Mouse (Mus musculus): ENCODE measurements around the gene Olfr589. TPM values are rescaled to one million over a fixed set of nuclear protein-coding genes. Genes with fewer than 3 reads are reported as not detected.
"Not testable (repeated sequence)": the region's sequence is repeated elsewhere in the genome, so short reads cannot be mapped to it uniquely, and the experiment has no call there.

Olfr589 gene
- polyA plus RNA-seq (2016; fragmentation: Nextera tagmentation; extraction: Ambion mirVana) = not detected in 2 replicates

DNA sequence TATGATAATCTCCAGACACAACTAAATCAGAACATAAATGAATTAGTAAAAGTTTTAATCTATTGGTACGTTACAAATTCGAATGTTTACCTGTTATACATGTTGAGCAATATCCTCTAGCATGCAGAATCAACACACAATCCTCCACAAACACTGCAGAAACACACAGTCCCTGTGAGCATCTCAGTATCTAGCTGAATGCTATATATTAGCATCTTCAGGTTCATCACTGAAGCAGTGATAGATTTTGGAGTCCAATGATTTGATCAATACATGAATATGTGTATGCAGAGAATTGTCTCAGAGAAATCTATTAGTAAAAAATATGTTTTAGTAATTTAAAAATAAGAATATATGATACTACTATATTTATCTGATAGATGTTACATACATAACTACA, at the start of gene Olfr589:
Gene Olfr589 (minus strand): TSS at position 101 of the 400 bp plus-strand sequence.
- Histone ChIP-seq H3K9me3 (replicated peaks) (no peaks in the 10 kb centered on the region), H3K9ac (no peak within 1 kb of the TSS), H3K4me3 (no peak within 1 kb of the TSS), H3K4me1 (replicated peaks) (no peaks in the 10 kb centered on the region), H3K4me2 (no peak within 1 kb of the TSS), H3K27me3 (replicated peaks) (no peaks in the 10 kb centered on the region), H3K36me3 (no peaks in the 10 kb centered on the region), H3K27ac (ENCODE audit: poor library complexity, severe bottlenecking) (no peak within 1 kb of the TSS)
- 47% methylated on average over 2 of the region's 2 CpGs for WGBS
- no peak for ATAC-seq (ENCODE audit: insufficient number of reproducible peaks, low FRiP score)

DNA sequence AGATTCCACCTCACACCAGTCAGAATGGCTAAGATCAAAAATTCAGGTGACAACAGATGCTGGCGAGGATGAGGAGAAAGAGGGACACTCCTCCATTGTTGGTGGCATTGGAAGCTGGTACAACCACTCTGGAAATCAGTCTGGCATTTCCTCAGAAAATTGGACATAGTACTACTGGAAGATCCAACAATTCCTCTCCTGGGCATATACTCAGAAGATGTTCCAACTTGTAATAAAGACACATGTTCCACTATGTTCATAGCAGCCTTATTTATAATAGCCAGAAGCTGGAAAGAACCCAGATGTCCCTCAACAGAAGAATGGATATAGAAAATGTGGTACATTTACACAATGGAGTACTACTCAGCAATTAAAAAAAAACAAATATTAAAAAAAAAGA, 28.3 kb upstream of the Olfr589 start, which contains the start of gene Olfr592:
Gene Olfr592 (plus strand): TSS at position 301 of the 400 bp plus-strand sequence.
- H3K27me3 ChIP-seq (replicated peaks); H3K4me2 ChIP-seq; H3K36me3 ChIP-seq; H3K9ac ChIP-seq; H3K9me3 ChIP-seq (replicated peaks); H3K27ac ChIP-seq (ENCODE audit: poor library complexity, severe bottlenecking); H3K4me3 ChIP-seq; H3K4me1 ChIP-seq (replicated peaks); ATAC-seq (ENCODE audit: insufficient number of reproducible peaks, low FRiP score): not testable (repeated sequence)
- 52% methylated on average over 1 of the region's 1 CpGs for whole genome bisulfite sequencing

GRCm38 (mm10) chr7:103178240-103178639, 22.1 kb upstream of the Olfr589 start, which contains the start of gene Olfr591:
Gene Olfr591 (minus strand): TSS chr7:103178340.
- no peaks in the 10 kb centered on the region for H3K4me1 ChIP-seq (replicated peaks)
- H3K4me2 ChIP-seq = no peak within 1 kb of the TSS
- H3K36me3 ChIP-seq = no peaks in the 10 kb centered on the region
- H3K9ac ChIP-seq = no peak within 1 kb of the TSS
- no peak for ATAC-seq (ENCODE audit: insufficient number of reproducible peaks, low FRiP score)
- no peak within 1 kb of the TSS for H3K4me3 ChIP-seq
- WGBS = 74% methylated on average over 1 of the region's 1 CpGs
- no peak within 1 kb of the TSS for H3K27ac ChIP-seq (ENCODE audit: poor library complexity, severe bottlenecking)
- no peaks in the 10 kb centered on the region for H3K27me3 ChIP-seq (replicated peaks)
- H3K9me3 ChIP-seq (replicated peaks) = 0 out of 2 replicates have a peak, but pooled peaks cover 5% of the 10 kb centered on the region

DNA sequence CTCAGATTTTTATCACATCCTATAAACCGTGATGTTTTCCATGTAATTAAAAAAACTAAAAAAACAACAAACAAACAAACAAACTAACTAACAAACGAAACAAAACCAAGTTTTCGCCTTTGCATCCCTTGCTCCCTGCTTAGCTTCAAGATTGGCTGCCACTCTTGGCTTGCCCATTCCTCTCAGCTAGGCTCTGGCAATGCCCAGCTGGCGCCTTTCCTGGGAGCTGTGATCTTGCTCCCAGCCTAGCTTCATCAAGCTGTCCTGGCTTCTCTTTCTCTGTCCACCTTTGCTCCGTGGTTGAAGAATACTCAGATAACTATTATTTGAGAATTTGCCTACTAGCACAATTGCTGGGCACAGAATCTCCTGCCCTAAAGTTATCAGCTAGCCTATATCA, 13.5 kb upstream of the Olfr589 start:
- H3K36me3 ChIP-seq = no peaks in the 10 kb centered on the region
- H3K27ac ChIP-seq (ENCODE audit: poor library complexity, severe bottlenecking) = no peak overlapping the region
- H3K9me3 ChIP-seq (replicated peaks) = no peaks in the 10 kb centered on the region
- no peak for ATAC-seq (ENCODE audit: insufficient number of reproducible peaks, low FRiP score)
- H3K4me1 ChIP-seq (replicated peaks) = no peaks in the 10 kb centered on the region
- no peak overlapping the region for H3K4me3 ChIP-seq
- no peaks in the 10 kb centered on the region for H3K27me3 ChIP-seq (replicated peaks)
- H3K9ac ChIP-seq = no peak overlapping the region
- H3K4me2 ChIP-seq = no peak overlapping the region
- WGBS = 82% methylated on average over 5 of the region's 5 CpGs

- Histone ChIP-seq H3K4me2 (no peak within 1 kb of the TSS), H3K36me3 (no peaks in the 10 kb centered on the region), H3K27ac (ENCODE audit: poor library complexity, severe bottlenecking) (no peak within 1 kb of the TSS), H3K4me1 (replicated peaks) (no peaks in the 10 kb centered on the region), H3K9ac (no peak within 1 kb of the TSS), H3K4me3 (no peak within 1 kb of the TSS), H3K9me3 (replicated peaks) (no peaks in the 10 kb centered on the region), H3K27me3 (replicated peaks) (no peaks in the 10 kb centered on the region)
- ATAC-seq (ENCODE audit: insufficient number of reproducible peaks, low FRiP score) = no peak
- 72% methylated on average over 1 of the region's 1 CpGs for WGBS
These were observed 15.6 kb downstream of the Olfr589 start, which contains the start of gene Olfr588-ps1 for GRCm38 (mm10) chr7:103140579-103140978. Gene Olfr588-ps1 (plus strand): TSS chr7:103140879.

- Histone ChIP-seq H3K4me2 (no peak within 1 kb of the TSS), H3K36me3 (no peaks in the 10 kb centered on the region), H3K9me3 (replicated peaks) (no peaks in the 10 kb centered on the region), H3K4me1 (replicated peaks) (no peaks in the 10 kb centered on the region), H3K4me3 (no peak within 1 kb of the TSS), H3K27ac (ENCODE audit: poor library complexity, severe bottlenecking) (no peak within 1 kb of the TSS), H3K9ac (no peak within 1 kb of the TSS), H3K27me3 (replicated peaks) (no peaks in the 10 kb centered on the region)
- WGBS = 86% methylated on average over 3 of the region's 3 CpGs
- no peak for ATAC-seq (ENCODE audit: insufficient number of reproducible peaks, low FRiP score)
These were observed 30.6 kb downstream of the Olfr589 start, which contains the start of gene Olfr586 for GRCm38 (mm10) chr7:103125538-103125937. Gene Olfr586 (minus strand): TSS chr7:103125638.

DNA sequence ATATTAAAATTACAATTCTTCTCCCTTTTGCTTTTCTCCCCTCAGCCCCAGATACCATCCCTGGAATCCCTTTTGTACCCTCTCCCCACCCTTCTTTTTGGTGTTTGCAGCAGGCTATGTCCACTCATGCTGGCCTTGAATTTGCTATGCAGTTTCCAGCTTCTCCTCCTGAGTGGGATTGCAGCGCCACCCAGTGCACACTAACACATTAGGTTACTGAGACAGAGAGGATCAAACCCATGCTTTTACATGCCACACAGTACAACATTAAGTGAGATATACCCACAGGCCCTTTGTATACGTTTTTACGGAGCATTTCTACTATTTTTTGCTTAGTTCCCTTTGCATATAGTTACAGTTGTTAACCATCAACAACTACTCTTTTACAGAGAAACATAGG, 36.8 kb downstream of the Olfr589 start:
- no peaks in the 10 kb centered on the region for H3K9me3 ChIP-seq (replicated peaks)
- no peak overlapping the region for H3K4me2 ChIP-seq
- H3K9ac ChIP-seq = no peak overlapping the region
- 36% methylated on average over 3 of the region's 3 CpGs for WGBS
- H3K27ac ChIP-seq (ENCODE audit: poor library complexity, severe bottlenecking) = no peak overlapping the region
- H3K4me1 ChIP-seq (replicated peaks) = no peaks in the 10 kb centered on the region
- no peak overlapping the region for H3K4me3 ChIP-seq
- ATAC-seq (ENCODE audit: insufficient number of reproducible peaks, low FRiP score) = no peak
- no peaks in the 10 kb centered on the region for H3K27me3 ChIP-seq (replicated peaks)
- no peaks in the 10 kb centered on the region for H3K36me3 ChIP-seq

Other genes with a start within 250 kb of the Olfr589 start
- gene Olfr571, start 238.8 kb downstream of the Olfr589 start, polyA plus RNA-seq (2016; fragmentation: Nextera tagmentation; extraction: Ambion mirVana) = not detected in 2 replicates
- gene Olfr572, start 231.9 kb downstream of the Olfr589 start, polyA plus RNA-seq (2016; fragmentation: Nextera tagmentation; extraction: Ambion mirVana) = not detected in 2 replicates
- gene Olfr573-ps1, start 213.8 kb downstream of the Olfr589 start, polyA plus RNA-seq (2016; fragmentation: Nextera tagmentation; extraction: Ambion mirVana) = not detected in 2 replicates
- gene Olfr574, start 207.9 kb downstream of the Olfr589 start, polyA plus RNA-seq (2016; fragmentation: Nextera tagmentation; extraction: Ambion mirVana) = not detected in 2 replicates
- not detected in 2 replicates for gene Olfr575, start 197.6 kb downstream of the Olfr589 start, polyA plus RNA-seq (2016; fragmentation: Nextera tagmentation; extraction: Ambion mirVana)
- gene Olfr576, start 193.7 kb downstream of the Olfr589 start, polyA plus RNA-seq (2016; fragmentation: Nextera tagmentation; extraction: Ambion mirVana) = not detected in 2 replicates
- not detected in 2 replicates for gene Olfr577, start 180.4 kb downstream of the Olfr589 start, polyA plus RNA-seq (2016; fragmentation: Nextera tagmentation; extraction: Ambion mirVana)
- not detected in 2 replicates for gene Olfr578, start 167.0 kb downstream of the Olfr589 start, polyA plus RNA-seq (2016; fragmentation: Nextera tagmentation; extraction: Ambion mirVana)
- gene Olfr582, start 118.3 kb downstream of the Olfr589 start, polyA plus RNA-seq (2016; fragmentation: Nextera tagmentation; extraction: Ambion mirVana) = not detected in 2 replicates
- gene Olfr583, start 105.1 kb downstream of the Olfr589 start, polyA plus RNA-seq (2016; fragmentation: Nextera tagmentation; extraction: Ambion mirVana) = not detected in 2 replicates
- gene Olfr584, start 74.5 kb downstream of the Olfr589 start, polyA plus RNA-seq (2016; fragmentation: Nextera tagmentation; extraction: Ambion mirVana) = not detected in 2 replicates
- not detected in 2 replicates for gene Olfr585, start 58.6 kb downstream of the Olfr589 start, polyA plus RNA-seq (2016; fragmentation: Nextera tagmentation; extraction: Ambion mirVana)
- gene Olfr586, start 30.7 kb downstream of the Olfr589 start, polyA plus RNA-seq (2016; fragmentation: Nextera tagmentation; extraction: Ambion mirVana) = not detected in 2 replicates
- not detected in 2 replicates for gene Olfr588-ps1, start 15.5 kb downstream of the Olfr589 start, polyA plus RNA-seq (2016; fragmentation: Nextera tagmentation; extraction: Ambion mirVana)
- not detected in 2 replicates for gene Olfr591, start 22.0 kb upstream of the Olfr589 start, polyA plus RNA-seq (2016; fragmentation: Nextera tagmentation; extraction: Ambion mirVana)
- not detected in 2 replicates for gene Olfr592, start 28.4 kb upstream of the Olfr589 start, polyA plus RNA-seq (2016; fragmentation: Nextera tagmentation; extraction: Ambion mirVana)
- not detected in 2 replicates for gene Olfr593, start 55.5 kb upstream of the Olfr589 start, polyA plus RNA-seq (2016; fragmentation: Nextera tagmentation; extraction: Ambion mirVana)
- not detected in 2 replicates for gene Olfr594, start 60.6 kb upstream of the Olfr589 start, polyA plus RNA-seq (2016; fragmentation: Nextera tagmentation; extraction: Ambion mirVana)
- not detected in 2 replicates for gene Usp17ld, start 96.1 kb upstream of the Olfr589 start, polyA plus RNA-seq (2016; fragmentation: Nextera tagmentation; extraction: Ambion mirVana)
- not detected in 2 replicates for gene Olfr596, start 149.3 kb upstream of the Olfr589 start, polyA plus RNA-seq (2016; fragmentation: Nextera tagmentation; extraction: Ambion mirVana)
- gene Olfr597, start 160.0 kb upstream of the Olfr589 start, polyA plus RNA-seq (2016; fragmentation: Nextera tagmentation; extraction: Ambion mirVana) = not detected in 2 replicates
- gene Olfr598, start 167.2 kb upstream of the Olfr589 start, polyA plus RNA-seq (2016; fragmentation: Nextera tagmentation; extraction: Ambion mirVana) = not detected in 2 replicates
- gene Olfr599, start 179.6 kb upstream of the Olfr589 start, polyA plus RNA-seq (2016; fragmentation: Nextera tagmentation; extraction: Ambion mirVana) = not detected in 2 replicates
- not detected in 2 replicates for gene Olfr600, start 193.3 kb upstream of the Olfr589 start, polyA plus RNA-seq (2016; fragmentation: Nextera tagmentation; extraction: Ambion mirVana)
- not detected in 2 replicates for gene Olfr601, start 206.3 kb upstream of the Olfr589 start, polyA plus RNA-seq (2016; fragmentation: Nextera tagmentation; extraction: Ambion mirVana)
- gene Olfr603, start 229.8 kb upstream of the Olfr589 start, polyA plus RNA-seq (2016; fragmentation: Nextera tagmentation; extraction: Ambion mirVana) = not detected in 2 replicates

All from heart, embryonic 12.5 days (tissue).